Mouse (Mus musculus): ENCODE measurements around the gene Ppcs. TPM values are rescaled to one million over a fixed set of nuclear protein-coding genes. Genes with fewer than 3 reads are reported as not detected.
A peak's percentile ranks its signal among the peaks of the same experiment; 100 is the strongest.

Ppcs gene
- total RNA-seq, 2 experiments from 2014 or later, result 11.5 to 18.0 TPM

GRCm38 (mm10) chr4:119421921-119422293 is 313 bp downstream of the Ppcs start:
- peak; percentile 49 for ATAC-seq (replicated peaks; ENCODE audit: poor library complexity, severe bottlenecking)

GRCm38 (mm10) chr4:119421191-119421590 is 1.0 kb downstream of the Ppcs start:
- ATAC-seq (replicated peaks; ENCODE audit: poor library complexity, severe bottlenecking), result no peak

GRCm38 (mm10) chr4:119417894-119418293 is 4.3 kb downstream of the Ppcs start:
- no peak for ATAC-seq (replicated peaks; ENCODE audit: poor library complexity, severe bottlenecking)

- no peak for ATAC-seq (replicated peaks; ENCODE audit: poor library complexity, severe bottlenecking)
Measured at GRCm38 (mm10) chr4:119417270-119417669, 5.0 kb downstream of the Ppcs start.

GRCm38 (mm10) chr4:119415072-119415753 is 7.0 kb downstream of the Ppcs start, which contains the start of gene Ccdc30:
TSS of gene Ccdc30 (minus strand) at chr4:119415521.
- peak; percentile 99 for ATAC-seq (replicated peaks; ENCODE audit: poor library complexity, severe bottlenecking)

- ATAC-seq (replicated peaks; ENCODE audit: poor library complexity, severe bottlenecking), result peak; percentile 41
Measured at GRCm38 (mm10) chr4:119412791-119413190, 9.4 kb downstream of the Ppcs start.

- no peak for ATAC-seq (replicated peaks; ENCODE audit: poor library complexity, severe bottlenecking)
Measured at GRCm38 (mm10) chr4:119411877-119412650, 10.2 kb downstream of the Ppcs start.

- ATAC-seq (replicated peaks; ENCODE audit: poor library complexity, severe bottlenecking), result no peak
Measured at GRCm38 (mm10) chr4:119403431-119403830, 18.8 kb downstream of the Ppcs start.

- no peak for ATAC-seq (replicated peaks; ENCODE audit: poor library complexity, severe bottlenecking)
Measured at GRCm38 (mm10) chr4:119400896-119401295, 21.3 kb downstream of the Ppcs start.

GRCm38 (mm10) chr4:119398751-119399150 is 23.5 kb downstream of the Ppcs start:
- ATAC-seq (replicated peaks; ENCODE audit: poor library complexity, severe bottlenecking), result no peak

- 0 out of 2 replicates have a peak, but pooled peaks have one; percentile 30 for ATAC-seq (replicated peaks; ENCODE audit: poor library complexity, severe bottlenecking)
Measured at GRCm38 (mm10) chr4:119390369-119390768, 31.9 kb downstream of the Ppcs start.

GRCm38 (mm10) chr4:119389184-119389583 is 33.0 kb downstream of the Ppcs start:
- ATAC-seq (replicated peaks; ENCODE audit: poor library complexity, severe bottlenecking), result no peak

- no peak for ATAC-seq (replicated peaks; ENCODE audit: poor library complexity, severe bottlenecking)
Measured at GRCm38 (mm10) chr4:119381471-119382190, 40.6 kb downstream of the Ppcs start.

GRCm38 (mm10) chr4:119369460-119369859 is 52.8 kb downstream of the Ppcs start:
- ATAC-seq (replicated peaks; ENCODE audit: poor library complexity, severe bottlenecking), result no peak

Other genes starting within 250 kb of the Ppcs start
- gene Zfp691, start 248.2 kb downstream of the Ppcs start, total RNA-seq (2014; fragmentation: Nextera tagmentation), result 1.3 and 2.4 TPM in 2 replicates
- gene Zfp691, start 248.2 kb downstream of the Ppcs start, total RNA-seq (2017), result 2.4 and 4.5 TPM in 2 replicates
- gene Ermap, start 232.4 kb downstream of the Ppcs start, total RNA-seq (2014; fragmentation: Nextera tagmentation), result 0.36 and 0.52 TPM in 2 replicates
- 0.26 and 2.4 TPM in 2 replicates for gene Ermap, start 232.4 kb downstream of the Ppcs start, total RNA-seq (2017)
- 15.7 and 54.8 TPM in 2 replicates for gene Svbp, start 227.1 kb downstream of the Ppcs start, total RNA-seq (2014; fragmentation: Nextera tagmentation)
- gene Svbp, start 227.1 kb downstream of the Ppcs start, total RNA-seq (2017), result 23.4 and 125 TPM in 2 replicates
- gene Tmem269, start 204.2 kb downstream of the Ppcs start, total RNA-seq (2014; fragmentation: Nextera tagmentation), result not detected in 2 replicates
- not detected in 2 replicates for gene Tmem269, start 204.2 kb downstream of the Ppcs start, total RNA-seq (2017)
- 5.3 and 11.2 TPM in 2 replicates for gene AU022252, start 189.7 kb downstream of the Ppcs start, total RNA-seq (2014; fragmentation: Nextera tagmentation)
- gene AU022252, start 189.7 kb downstream of the Ppcs start, total RNA-seq (2017), result 9.3 and 23.6 TPM in 2 replicates
- 14.0 and 14.7 TPM in 2 replicates for gene P3h1, start 189.5 kb downstream of the Ppcs start, total RNA-seq (2014; fragmentation: Nextera tagmentation)
- gene P3h1, start 189.5 kb downstream of the Ppcs start, total RNA-seq (2017), result 14.7 and 15.9 TPM in 2 replicates
- gene Cldn19, start 167.0 kb downstream of the Ppcs start, total RNA-seq (2014; fragmentation: Nextera tagmentation), result not detected in 2 replicates
- gene Cldn19, start 167.0 kb downstream of the Ppcs start, total RNA-seq (2017), result not detected in 2 replicates
- 1,162 and 1,300 TPM in 2 replicates for gene Ybx1, start 127.8 kb downstream of the Ppcs start, total RNA-seq (2014; fragmentation: Nextera tagmentation)
- gene Ybx1, start 127.8 kb downstream of the Ppcs start, total RNA-seq (2017), result 1,625 and 1,634 TPM in 2 replicates
- gene Ppih, start 101.9 kb downstream of the Ppcs start, total RNA-seq (2014; fragmentation: Nextera tagmentation), result 107 and 136 TPM in 2 replicates
- gene Ppih, start 101.9 kb downstream of the Ppcs start, total RNA-seq (2017), result 163 and 172 TPM in 2 replicates
- gene Ccdc30, start 6.9 kb downstream of the Ppcs start, total RNA-seq (2014; fragmentation: Nextera tagmentation), result not detected in 2 replicates
- gene Ccdc30, start 6.9 kb downstream of the Ppcs start, total RNA-seq (2017), result not detected in 2 replicates
- gene Zmynd12, start 394 bp upstream of the Ppcs start, total RNA-seq (2014; fragmentation: Nextera tagmentation), result not detected in 2 replicates
- not detected in 2 replicates for gene Zmynd12, start 394 bp upstream of the Ppcs start, total RNA-seq (2017)
- gene Rimkla, start 70.2 kb upstream of the Ppcs start, total RNA-seq (2014; fragmentation: Nextera tagmentation), result not detected in 2 replicates
- 0.10 TPM in 1 of 2 replicates, not detected in the other for gene Rimkla, start 70.2 kb upstream of the Ppcs start, total RNA-seq (2017)
- gene Foxj3, start 114.6 kb upstream of the Ppcs start, total RNA-seq (2014; fragmentation: Nextera tagmentation), result 23.0 and 25.6 TPM in 2 replicates
- 16.0 and 21.6 TPM in 2 replicates for gene Foxj3, start 114.6 kb upstream of the Ppcs start, total RNA-seq (2017)
- gene Frg2f1, start 117.1 kb upstream of the Ppcs start, total RNA-seq (2014; fragmentation: Nextera tagmentation), result 1.0 and 3.8 TPM in 2 replicates
- gene Frg2f1, start 117.1 kb upstream of the Ppcs start, total RNA-seq (2017), result 0.13 and 1.3 TPM in 2 replicates
- not detected in 2 replicates for gene Guca2a, start 215.3 kb upstream of the Ppcs start, total RNA-seq (2014; fragmentation: Nextera tagmentation)
- not detected in 2 replicates for gene Guca2a, start 215.3 kb upstream of the Ppcs start, total RNA-seq (2017)
- gene Guca2b, start 236.5 kb upstream of the Ppcs start, total RNA-seq (2014; fragmentation: Nextera tagmentation), result not detected in 2 replicates
- not detected in 2 replicates for gene Guca2b, start 236.5 kb upstream of the Ppcs start, total RNA-seq (2017)

Measured in granulocyte monocyte progenitor cell, adult 5-6 weeks (primary cell).